Mouse (Mus musculus) hindbrain, embryonic 13.5 days (tissue): Measurements from ENCODE around the gene Naga. TPM values are rescaled to one million over a fixed set of nuclear protein-coding genes. Genes with fewer than 3 reads are reported as not detected.

Source experiments
- ATAC-seq: fragments of 200-750 bp; cut with Nextera tagmentation; 2 replicates; pipeline ENCODE4 v1.8.0; 2017; ENCODE audit warnings: moderate TSS enrichment; ENCODE audit not compliant: low FRiP score
- H3K27ac ChIP-seq: fragments of 300-500 bp; sonication (generic); 2 replicates; pipeline ENCODE4 v1.5.1; 2015; ENCODE audit warnings: inconsistent platforms, mild to moderate bottlenecking, moderate library complexity
- H3K27me3 ChIP-seq: fragments of 300-500 bp; sonication (generic); 2 replicates; pipeline ENCODE4 v1.6.1; 2015; ENCODE audit warnings: mild to moderate bottlenecking, inconsistent platforms
- H3K36me3 ChIP-seq: fragments of 300-500 bp; sonication (generic); 2 replicates; pipeline ENCODE4 v1.6.1; 2015; ENCODE audit warnings: mild to moderate bottlenecking, inconsistent platforms
- H3K4me1 ChIP-seq: fragments of 300-500 bp; sonication (generic); replicated peaks from 2 replicates; pipeline ENCODE4 v1.6.1; 2015; ENCODE audit warnings: inconsistent platforms
- H3K4me2 ChIP-seq: fragments of 300-500 bp; sonication (generic); 2 replicates; pipeline ENCODE4 v1.6.1; 2015; ENCODE audit warnings: inconsistent platforms, mild to moderate bottlenecking, moderate library complexity
- H3K4me3 ChIP-seq: fragments of 300-500 bp; sonication (generic); 2 replicates; pipeline ENCODE4 v1.5.1; 2015; ENCODE audit warnings: mild to moderate bottlenecking, inconsistent platforms
- H3K9ac ChIP-seq: fragments of 300-500 bp; sonication (generic); 2 replicates; pipeline ENCODE4 v1.6.1; 2015; ENCODE audit warnings: mild to moderate bottlenecking, inconsistent platforms
- H3K9me3 ChIP-seq: fragments of 300-500 bp; sonication (generic); 2 replicates; pipeline ENCODE4 v1.6.1; 2016; ENCODE audit warnings: inconsistent platforms
- WGBS: fragments of 180-500 bp; shearing (Covaris S2); methylation state at CpG from one replicate; pipeline ENCODE4 v1.1.7; 2015; 5-methylcytosine and 5-hydroxymethylcytosine counted together
- polyA plus RNA-seq: library from polyadenylated mRNA; unstranded; fragments of >200 nt; fragmentation: Nextera tagmentation; extraction: Ambion mirVana; gene quantifications from 2 replicates; pipeline ENCODE4 v1.2.1, GENCODE M21; 2015

Gene Naga
- polyA plus RNA-seq, 1 experiment from 2014 or later = 30.2 TPM

DNA sequence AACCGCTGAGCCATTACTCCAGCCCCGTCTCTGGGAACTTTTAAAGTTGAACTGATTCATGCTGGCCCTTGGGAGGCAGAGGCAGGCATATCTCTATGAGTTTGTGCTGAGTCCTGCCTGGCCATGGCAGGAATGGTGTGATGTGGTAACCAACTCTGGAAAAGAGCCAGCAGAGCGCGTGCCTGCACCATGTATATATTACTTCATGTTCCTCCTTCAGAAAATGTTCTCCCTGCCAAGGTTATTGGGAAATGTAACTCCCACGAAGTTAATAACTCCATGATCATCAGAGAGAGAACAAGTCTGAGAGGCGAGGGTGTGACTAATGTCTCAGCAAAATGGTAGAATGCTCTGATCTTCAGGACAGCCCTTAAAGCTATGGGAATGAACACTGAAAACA lies 20.9 kb downstream of the Naga start:
- Histone ChIP-seq H3K9me3 (no peaks in the 10 kb centered on the region), H3K9ac (no peak overlapping the region), H3K4me2 (no peak overlapping the region), H3K27me3 (no peaks in the 10 kb centered on the region), H3K27ac (no peak overlapping the region), H3K4me3 (no peak overlapping the region), H3K4me1 (no peaks in the 10 kb centered on the region), H3K36me3 (no peaks in the 10 kb centered on the region)
- 87% methylated on average over 6 of the region's 6 CpGs for WGBS
- no peak for ATAC-seq

DNA sequence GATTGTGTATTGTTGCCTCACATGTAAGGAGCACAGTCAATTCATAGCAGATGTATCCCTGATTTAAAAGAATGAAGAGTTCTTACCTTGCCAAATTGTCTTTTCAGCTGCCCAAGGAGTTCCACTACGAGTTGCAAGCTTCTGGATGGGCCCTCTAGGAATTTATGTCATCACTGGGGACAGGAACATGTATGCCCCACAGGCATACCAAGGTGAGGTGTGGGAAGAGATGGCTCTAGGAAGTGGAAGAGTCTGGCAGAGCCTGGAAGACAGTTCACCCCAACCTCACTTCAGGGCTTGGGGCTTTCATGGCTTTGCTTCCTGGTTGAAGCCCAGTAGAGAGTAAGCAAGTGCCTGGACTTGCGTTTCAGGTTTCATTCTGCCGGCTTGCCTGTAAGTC lies 30.3 kb downstream of the Naga start:
- no peak overlapping the region for H3K4me3 ChIP-seq
- no peak overlapping the region for H3K9ac ChIP-seq
- H3K27ac ChIP-seq = no peak overlapping the region
- H3K27me3 ChIP-seq = no peaks in the 10 kb centered on the region
- no peaks in the 10 kb centered on the region for H3K36me3 ChIP-seq
- no peaks in the 10 kb centered on the region for H3K9me3 ChIP-seq
- ATAC-seq = no peak
- 84% methylated on average over 3 of the region's 3 CpGs for WGBS
- H3K4me2 ChIP-seq = no peak overlapping the region
- H3K4me1 ChIP-seq = no peaks in the 10 kb centered on the region

DNA sequence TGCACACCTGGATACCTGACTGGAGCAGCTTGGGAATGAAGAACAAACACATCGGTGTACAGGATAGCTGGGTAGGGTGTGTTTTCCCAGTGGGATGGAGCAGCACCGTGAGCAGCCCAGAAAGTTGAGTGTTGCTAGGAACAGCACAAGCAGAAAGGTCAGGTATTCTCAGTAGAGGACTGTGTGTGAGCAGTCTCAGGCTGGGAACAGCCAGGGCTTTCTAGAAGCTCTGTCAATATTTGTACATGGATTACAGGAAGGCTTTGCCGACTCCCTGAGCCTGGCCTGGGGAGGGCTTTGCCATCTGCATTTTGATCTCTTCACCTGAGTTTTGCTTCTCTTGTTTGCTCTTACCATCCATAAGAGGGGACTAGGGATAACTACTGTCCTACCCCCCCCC lies 31.6 kb downstream of the Naga start:
- Histone ChIP-seq H3K27me3 (no peaks in the 10 kb centered on the region), H3K4me3 (no peak overlapping the region), H3K9ac (no peak overlapping the region), H3K4me1 (no peaks in the 10 kb centered on the region), H3K27ac (no peak overlapping the region), H3K9me3 (no peaks in the 10 kb centered on the region), H3K4me2 (no peak overlapping the region), H3K36me3 (no peaks in the 10 kb centered on the region)
- 81% methylated on average over 3 of the region's 3 CpGs for WGBS
- ATAC-seq = no peak

DNA sequence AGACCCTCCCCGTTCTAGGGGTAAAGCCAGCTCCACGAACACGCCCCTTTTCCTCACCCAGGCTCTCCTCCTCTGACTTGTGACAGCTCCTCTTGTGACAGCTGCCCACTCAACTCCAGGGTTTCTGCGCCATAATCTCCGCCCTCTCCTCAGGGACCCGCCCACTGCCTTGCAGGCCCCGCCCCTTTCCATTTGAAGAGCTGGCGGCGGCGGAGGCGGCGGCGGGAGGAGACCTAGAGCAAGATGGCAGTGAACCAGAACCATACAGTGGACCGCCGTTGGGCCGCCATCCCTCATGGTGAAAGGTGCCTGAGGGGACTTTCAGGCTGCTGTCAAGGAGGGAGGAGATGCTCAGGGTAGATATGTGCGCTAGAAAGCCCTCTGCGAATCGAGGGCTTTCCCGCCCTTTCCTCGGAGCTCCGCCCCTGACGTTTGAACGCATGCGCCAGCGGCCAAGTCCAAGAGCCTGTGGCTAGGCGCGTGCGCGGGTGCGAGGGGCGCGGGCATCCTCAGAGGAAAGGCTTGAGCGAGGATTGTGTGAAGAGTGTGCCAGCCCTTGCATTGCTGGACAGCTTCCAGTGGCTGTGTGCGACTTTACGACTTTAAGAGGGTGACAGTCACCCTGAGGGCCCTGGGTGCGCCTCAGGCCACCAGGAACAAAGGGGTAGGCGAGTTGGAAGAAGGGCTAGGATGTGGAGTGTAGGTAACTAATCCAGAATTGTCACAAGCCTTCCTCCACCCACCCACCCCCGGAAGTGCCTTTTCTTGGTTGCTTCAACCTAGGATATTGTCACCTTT lies 39.8 kb downstream of the Naga start, which contains the start of gene Wbp2nl:
TSS of gene Wbp2nl (plus strand) at position 191 of the 798 bp plus-strand sequence.
- no peak within 1 kb of the TSS for H3K9ac ChIP-seq
- no peak within 1 kb of the TSS for H3K27ac ChIP-seq
- no peak within 1 kb of the TSS; the same call in 1 of the 2 replicates for H3K4me2 ChIP-seq
- H3K9me3 ChIP-seq = no peaks in the 10 kb centered on the region
- no peak for ATAC-seq
- H3K36me3 ChIP-seq = no peaks in the 10 kb centered on the region
- 0 out of 2 replicates have a peak, but pooled peaks cover 3% of the 10 kb centered on the region for H3K27me3 ChIP-seq
- H3K4me1 ChIP-seq = peaks cover 6% of the 10 kb centered on the region
- H3K4me3 ChIP-seq = no peak within 1 kb of the TSS
- WGBS = 60% methylated on average over 39 of the region's 39 CpGs

DNA sequence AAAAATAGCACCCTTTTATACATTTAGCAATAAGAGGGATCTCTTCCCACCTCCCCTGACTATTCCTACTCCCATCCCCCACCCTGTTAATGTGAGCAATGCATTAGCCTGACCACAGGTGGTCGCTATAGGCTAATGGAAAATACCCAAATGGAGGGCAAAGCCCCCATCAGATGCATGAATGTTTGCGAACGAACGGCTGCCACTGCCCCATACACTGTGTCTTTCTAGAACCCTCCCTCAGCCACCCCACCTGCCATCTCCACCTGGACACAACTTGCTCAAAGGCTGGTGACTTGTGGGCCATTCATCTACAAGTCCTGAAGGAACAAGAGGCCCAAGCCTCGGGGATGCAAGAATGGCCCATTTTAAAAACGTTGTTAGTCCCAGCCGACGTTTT lies 44.7 kb downstream of the Naga start:
- Histone ChIP-seq H3K27me3 (0 out of 2 replicates have a peak, but pooled peaks cover 3% of the 10 kb centered on the region), H3K4me3 (no peak overlapping the region), H3K4me2 (no peak overlapping the region), H3K9me3 (no peaks in the 10 kb centered on the region), H3K4me1 (peaks cover 24% of the 10 kb centered on the region), H3K27ac (peak overlapping the region; percentile 78; the same call in 1 of the 2 replicates), H3K36me3 (peaks cover 38% of the 10 kb centered on the region), H3K9ac (no peak overlapping the region)
- WGBS = 42% methylated on average over 8 of the region's 8 CpGs
- 0 out of 2 replicates have a peak, but pooled peaks have one; percentile 12 for ATAC-seq

DNA sequence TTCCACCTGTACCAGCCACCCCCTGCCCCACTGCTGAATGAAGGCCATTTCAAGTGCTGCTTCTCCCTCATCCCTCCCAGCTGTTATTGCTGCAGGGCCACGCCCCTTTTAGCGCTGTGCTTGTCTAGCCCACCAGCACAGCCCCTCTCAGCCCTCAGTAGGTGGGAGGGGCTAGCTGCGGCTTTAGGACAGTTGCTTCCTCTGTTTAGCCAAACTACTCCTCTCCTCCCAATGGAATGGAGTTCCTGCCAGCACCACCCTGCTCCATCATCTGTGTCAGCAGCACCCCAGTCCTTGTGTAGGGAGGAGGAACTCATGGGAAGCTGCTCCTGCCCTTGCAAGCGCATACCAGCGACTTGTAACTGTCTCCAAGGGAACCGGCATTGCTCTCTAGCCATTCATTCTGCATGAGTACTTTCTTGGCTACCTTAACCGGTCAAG lies 45.4 kb downstream of the Naga start:
- peaks cover 24% of the 10 kb centered on the region for H3K4me1 ChIP-seq
- H3K27ac ChIP-seq = peak overlapping the region; percentile 78
- WGBS = 5% methylated on average over 7 of the region's 7 CpGs
- ATAC-seq = peak; percentile 86
- 0 out of 2 replicates have a peak overlapping the region, but pooled peaks have one; percentile 24 for H3K9ac ChIP-seq
- H3K27me3 ChIP-seq = no peaks in the 10 kb centered on the region
- H3K9me3 ChIP-seq = no peaks in the 10 kb centered on the region
- peak overlapping the region; percentile 31 for H3K4me2 ChIP-seq
- peaks cover 46% of the 10 kb centered on the region for H3K36me3 ChIP-seq
- H3K4me3 ChIP-seq = no peak overlapping the region

DNA sequence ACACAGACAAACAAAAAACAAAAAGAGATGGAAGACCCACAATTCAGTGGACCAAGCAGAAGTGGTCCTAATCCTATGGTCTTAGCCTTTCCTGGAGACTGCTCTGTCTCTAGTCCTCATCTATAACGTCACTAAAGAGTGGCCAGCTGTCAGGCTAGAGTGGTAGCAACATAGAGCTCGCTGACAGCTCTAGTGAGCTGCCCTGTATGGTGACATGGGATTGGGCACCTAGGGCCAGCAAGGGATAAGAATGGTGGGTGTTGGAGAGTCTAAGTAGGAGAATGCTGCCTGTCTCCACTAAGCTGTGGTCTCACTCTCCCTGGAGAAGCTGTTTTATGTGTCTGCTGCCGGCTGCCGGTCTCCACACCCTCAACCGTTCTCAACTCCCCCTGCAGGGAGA lies 45.9 kb downstream of the Naga start:
- H3K9ac ChIP-seq = 0 out of 2 replicates have a peak overlapping the region, but pooled peaks have one; percentile 24
- peak overlapping the region; percentile 31 for H3K4me2 ChIP-seq

DNA sequence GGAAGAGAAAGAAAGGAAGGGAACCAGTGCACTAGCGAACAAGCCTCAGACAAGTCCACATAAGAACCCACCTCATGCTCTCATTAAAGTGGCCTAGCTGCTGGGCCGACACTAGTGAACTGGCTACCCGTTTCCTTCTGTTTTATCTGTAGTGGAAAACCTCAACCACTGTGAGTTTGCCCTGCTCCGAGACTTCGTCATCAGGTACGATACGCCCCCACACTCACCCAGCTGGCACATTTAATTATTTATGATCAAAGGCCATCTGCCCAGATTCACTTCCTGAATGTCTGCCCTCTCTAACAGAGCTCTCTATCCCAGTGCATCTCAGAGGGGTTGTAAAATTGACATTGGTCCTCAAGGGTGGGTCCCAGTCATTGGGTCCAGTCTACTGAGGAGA lies 48.5 kb downstream of the Naga start:
- Histone ChIP-seq H3K27ac (no peak overlapping the region), H3K9me3 (no peaks in the 10 kb centered on the region), H3K27me3 (no peaks in the 10 kb centered on the region), H3K4me3 (no peak overlapping the region), H3K9ac (no peak overlapping the region), H3K36me3 (peaks cover 75% of the 10 kb centered on the region), H3K4me1 (peaks cover 24% of the 10 kb centered on the region), H3K4me2 (no peak overlapping the region)
- ATAC-seq = no peak
- 84% methylated on average over 7 of the region's 7 CpGs for WGBS

More for the DNA sequence above, 45.9 kb downstream of the Naga start:
- Histone ChIP-seq H3K4me1 (peaks cover 24% of the 10 kb centered on the region), H3K36me3 (peaks cover 50% of the 10 kb centered on the region), H3K27ac (peak overlapping the region; percentile 78), H3K4me3 (no peak overlapping the region), H3K27me3 (no peaks in the 10 kb centered on the region), H3K9me3 (no peaks in the 10 kb centered on the region)
- ATAC-seq = peak; percentile 44
- WGBS = 17% methylated on average over 5 of the region's 5 CpGs

DNA sequence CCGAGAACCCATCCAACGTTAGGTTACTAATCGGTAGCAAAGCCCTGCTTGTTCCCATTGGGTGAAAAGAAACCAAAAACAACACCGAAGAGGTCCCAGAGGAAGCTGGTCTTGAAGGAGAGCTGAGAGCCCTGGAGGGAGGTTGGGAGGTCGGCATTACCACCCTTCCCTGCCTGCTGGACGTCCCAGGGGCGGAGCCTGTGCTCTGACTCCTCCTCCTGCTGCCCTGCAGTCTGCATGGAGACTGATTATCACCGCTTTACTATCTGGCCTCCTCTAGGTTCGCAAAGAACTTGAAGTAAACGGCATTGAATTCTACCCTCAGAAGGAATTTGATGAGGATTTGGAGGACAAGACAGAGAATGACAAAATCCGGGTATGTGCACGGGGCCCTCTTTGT lies 52.6 kb downstream of the Naga start:
- Histone ChIP-seq H3K9ac (no peak overlapping the region), H3K4me2 (no peak overlapping the region), H3K27me3 (no peaks in the 10 kb centered on the region), H3K36me3 (peaks cover 95% of the 10 kb centered on the region), H3K4me1 (no peaks in the 10 kb centered on the region), H3K4me3 (no peak overlapping the region), H3K27ac (no peak overlapping the region), H3K9me3 (no peaks in the 10 kb centered on the region)
- ATAC-seq = no peak
- WGBS = 68% methylated on average over 12 of the region's 12 CpGs

DNA sequence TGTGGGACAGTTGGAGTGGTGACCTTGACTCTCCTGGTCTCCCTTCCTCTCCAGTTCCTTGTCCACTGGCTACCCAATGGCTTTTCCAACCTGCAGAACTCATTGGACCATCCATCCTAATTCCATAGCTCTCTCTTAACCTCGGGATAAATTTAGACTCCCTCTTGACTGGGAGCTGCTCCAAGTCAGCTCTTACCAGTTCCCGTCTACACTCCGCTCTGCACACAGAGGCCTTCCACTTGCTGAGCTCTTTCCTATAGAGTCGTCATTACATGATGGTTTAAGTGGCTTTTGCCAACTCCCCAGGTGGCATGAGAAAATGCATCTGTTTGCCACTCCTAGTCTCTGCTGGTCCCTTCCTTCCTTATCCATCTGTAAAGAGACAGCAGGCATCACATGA lies 58.1 kb downstream of the Naga start:
- H3K36me3 ChIP-seq = peaks cover 79% of the 10 kb centered on the region
- no peak for ATAC-seq

More for the DNA sequence above, 58.1 kb downstream of the Naga start:
- 90% methylated on average over 4 of the region's 4 CpGs for WGBS
- Histone ChIP-seq H3K27me3 (no peaks in the 10 kb centered on the region), H3K9me3 (no peaks in the 10 kb centered on the region), H3K27ac (no peak overlapping the region), H3K4me2 (no peak overlapping the region), H3K4me1 (peaks cover 31% of the 10 kb centered on the region), H3K9ac (no peak overlapping the region), H3K4me3 (no peak overlapping the region)
